Mouse (Mus musculus) embryonic facial prominence, embryonic 14.5 days (tissue): ENCODE results near the gene Tceal3. TPM values are rescaled to one million over a fixed set of nuclear protein-coding genes. Genes with fewer than 3 reads are reported as not detected.
"Not testable (repeated sequence)": the region's sequence is repeated elsewhere in the genome, so short reads cannot be mapped to it uniquely, and the experiment has no call there.

Experiments
- ATAC-seq: fragments of 200-750 bp; cut with Nextera tagmentation; 2 replicates; pipeline ENCODE4 v1.8.0; 2017; ENCODE audit warnings: low read depth, moderate number of reproducible peaks, moderate TSS enrichment
- DNase-seq: peaks from one replicate; pipeline ENCODE4 v3.0.0-alpha.2; 2015; ENCODE audit warnings: low spot score
- H3K27ac ChIP-seq: fragments of 300-500 bp; sonication (generic); replicated peaks from 2 replicates; pipeline ENCODE4 v1.5.1; 2014; ENCODE audit warnings: low read depth, mild to moderate bottlenecking, low read length, moderate library complexity
- H3K27me3 ChIP-seq: fragments of 300-500 bp; sonication (generic); replicated peaks from 2 replicates; pipeline ENCODE4 v1.6.1; 2014; ENCODE audit warnings: low read length; ENCODE audit not compliant: control insufficient read depth, insufficient read depth
- H3K36me3 ChIP-seq: fragments of 300-500 bp; sonication (generic); 2 replicates; pipeline ENCODE4 v1.6.1; 2014; ENCODE audit warnings: low read length, mixed read lengths; ENCODE audit not compliant: control insufficient read depth, insufficient read depth
- H3K4me1 ChIP-seq: fragments of 300-500 bp; sonication (generic); 2 replicates; pipeline ENCODE4 v1.6.1; 2014; ENCODE audit warnings: antibody characterized with exemption, low read length; ENCODE audit not compliant: control insufficient read depth, insufficient read depth
- H3K4me2 ChIP-seq: fragments of 300-500 bp; sonication (generic); 2 replicates; pipeline ENCODE4 v1.6.1; 2014; ENCODE audit warnings: low read depth, mild to moderate bottlenecking, low read length, moderate library complexity, mixed read lengths
- H3K4me3 ChIP-seq: fragments of 300-500 bp; sonication (generic); 2 replicates; pipeline ENCODE4 v1.5.1; 2014; ENCODE audit warnings: low read depth, mild to moderate bottlenecking, low read length
- H3K9ac ChIP-seq: fragments of 300-500 bp; sonication (generic); 2 replicates; pipeline ENCODE4 v1.6.1; 2014; ENCODE audit warnings: low read depth, mild to moderate bottlenecking, low read length, moderate library complexity, mixed read lengths
- H3K9me3 ChIP-seq: fragments of 300-500 bp; sonication (generic); 2 replicates; pipeline ENCODE4 v1.6.1; 2016; ENCODE audit warnings: low read length; ENCODE audit not compliant: control insufficient read depth
- WGBS: fragments of 180-500 bp; shearing (Covaris S2); extraction: QIAGEN DNeasy Blood & Tissue Kit; methylation state at CpG from one replicate; pipeline ENCODE4 v1.1.7; 2014; 5-methylcytosine and 5-hydroxymethylcytosine counted together
- polyA plus RNA-seq: library from polyadenylated mRNA; unstranded; fragments of >200 nt; fragmentation: Nextera tagmentation; extraction: Ambion mirVana; gene quantifications from 2 replicates; pipeline ENCODE4 v1.2.1, GENCODE M21; 2014

Gene Tceal3
- polyA plus RNA-seq, 1 experiment from 2014 or later: 26.3 TPM

GRCm38 (mm10) chrX:136615889-136616288 is 25.2 kb downstream of the Tceal3 start:
- H3K4me3 ChIP-seq, H3K27ac ChIP-seq, H3K36me3 ChIP-seq, H3K4me1 ChIP-seq, H3K4me2 ChIP-seq, H3K9ac ChIP-seq, ATAC-seq, H3K27me3 ChIP-seq, DNase-seq, H3K9me3 ChIP-seq: not testable (repeated sequence)
- 51% methylated on average over 3 of the region's 3 CpGs for WGBS

- Histone ChIP-seq H3K4me3 (no peak overlapping the region), H3K9me3 (no peaks in the 10 kb centered on the region), H3K36me3 (no peaks in the 10 kb centered on the region), H3K4me1 (no peaks in the 10 kb centered on the region), H3K27ac (no peak overlapping the region), H3K9ac (no peak overlapping the region), H3K27me3 (no peaks in the 10 kb centered on the region), H3K4me2 (no peak overlapping the region)
- 47% methylated on average over 9 of the region's 9 CpGs for WGBS
- peak; percentile 26 for DNase-seq
- no peak for ATAC-seq
Observed at GRCm38 (mm10) chrX:136624905-136625569, 34.4 kb downstream of the Tceal3 start.

GRCm38 (mm10) chrX:136625959-136626358 is 35.3 kb downstream of the Tceal3 start:
- DNase-seq: no peak
- Histone ChIP-seq H3K9ac (no peak overlapping the region), H3K4me1 (no peaks in the 10 kb centered on the region), H3K4me2 (no peak overlapping the region), H3K27ac (no peak overlapping the region), H3K4me3 (no peak overlapping the region), H3K27me3 (no peaks in the 10 kb centered on the region), H3K9me3 (no peaks in the 10 kb centered on the region), H3K36me3 (no peaks in the 10 kb centered on the region)
- ATAC-seq: no peak
- 49% methylated on average over 4 of the region's 4 CpGs for whole genome bisulfite sequencing

- H3K36me3 ChIP-seq: no peaks in the 10 kb centered on the region
- 78% methylated on average over 4 of the region's 4 CpGs for WGBS
- H3K27ac ChIP-seq: no peak overlapping the region
- H3K9ac ChIP-seq: no peak overlapping the region
- DNase-seq (no peak), ATAC-seq (no peak)
- H3K9me3 ChIP-seq: no peaks in the 10 kb centered on the region
- no peak overlapping the region for H3K4me2 ChIP-seq
- no peak overlapping the region for H3K4me3 ChIP-seq
- H3K27me3 ChIP-seq: no peaks in the 10 kb centered on the region
- H3K4me1 ChIP-seq: no peaks in the 10 kb centered on the region
Observed at GRCm38 (mm10) chrX:136635116-136635515, 44.5 kb downstream of the Tceal3 start.

- no peak overlapping the region for H3K27ac ChIP-seq
- H3K27me3 ChIP-seq: no peaks in the 10 kb centered on the region
- H3K4me2 ChIP-seq: no peak overlapping the region
- H3K9me3 ChIP-seq: no peaks in the 10 kb centered on the region
- H3K36me3 ChIP-seq: no peaks in the 10 kb centered on the region
- peak; percentile 10 for DNase-seq
- 45% methylated on average over 3 of the region's 6 CpGs for WGBS
- H3K4me3 ChIP-seq: no peak overlapping the region
- no peak overlapping the region for H3K9ac ChIP-seq
- no peak for ATAC-seq
- no peaks in the 10 kb centered on the region for H3K4me1 ChIP-seq
Observed at GRCm38 (mm10) chrX:136639754-136640153, 49.1 kb downstream of the Tceal3 start.

- ATAC-seq, H3K4me3 ChIP-seq, H3K36me3 ChIP-seq, H3K4me1 ChIP-seq, H3K4me2 ChIP-seq, H3K9ac ChIP-seq, H3K27ac ChIP-seq, H3K27me3 ChIP-seq, H3K9me3 ChIP-seq, DNase-seq: not testable (repeated sequence)
- whole genome bisulfite sequencing: 43% methylated on average over 3 of the region's 3 CpGs
Observed at GRCm38 (mm10) chrX:136645857-136646256, 55.2 kb downstream of the Tceal3 start.

GRCm38 (mm10) chrX:136666281-136666706 is 75.7 kb downstream of the Tceal3 start:
- Histone ChIP-seq H3K4me1 (no peaks in the 10 kb centered on the region), H3K27ac (no peak overlapping the region), H3K4me2 (peak overlapping the region; percentile 62), H3K9me3 (no peaks in the 10 kb centered on the region), H3K36me3 (no peaks in the 10 kb centered on the region), H3K4me3 (peak overlapping the region; percentile 47), H3K9ac (peak overlapping the region; percentile 66), H3K27me3 (no peaks in the 10 kb centered on the region; the same call in 1 of the 2 replicates)
- 28% methylated on average over 11 of the region's 20 CpGs for WGBS
- DNase-seq: peak; percentile 14
- ATAC-seq: peak; percentile 60

- DNase-seq (peak; percentile 4), ATAC-seq (peak; percentile 33)
- peak overlapping the region; percentile 47 for H3K4me3 ChIP-seq
- H3K27me3 ChIP-seq, H3K36me3 ChIP-seq, H3K27ac ChIP-seq, H3K9me3 ChIP-seq, H3K4me1 ChIP-seq: not testable (repeated sequence)
- peak overlapping the region; percentile 62 for H3K4me2 ChIP-seq
- 35% methylated on average over 21 of the region's 24 CpGs for WGBS
- H3K9ac ChIP-seq: peak overlapping the region; percentile 66
Observed at GRCm38 (mm10) chrX:136666762-136667464, 76.3 kb downstream of the Tceal3 start.
